Mouse (Mus musculus) liver, adult 10 weeks (tissue): Measurements from ENCODE around the gene Nrn1. TPM values are rescaled to one million over a fixed set of nuclear protein-coding genes. Genes with fewer than 3 reads are reported as not detected.

Experiments
- polyA plus RNA-seq: library from polyadenylated mRNA; stranded (reverse); fragments of 350-450 nt; fragmentation: Illumina TruSeq; extraction: RNeasy Lipid Tissue Mini Kit (QIAGEN cat#74804); gene quantifications from one replicate; pipeline ENCODE4 v1.2.3, GENCODE M21; 2014; ENCODE audit warnings: low read depth, low replicate concordance

The Nrn1 gene
- 627 TPM for polyA plus RNA-seq

DNA sequence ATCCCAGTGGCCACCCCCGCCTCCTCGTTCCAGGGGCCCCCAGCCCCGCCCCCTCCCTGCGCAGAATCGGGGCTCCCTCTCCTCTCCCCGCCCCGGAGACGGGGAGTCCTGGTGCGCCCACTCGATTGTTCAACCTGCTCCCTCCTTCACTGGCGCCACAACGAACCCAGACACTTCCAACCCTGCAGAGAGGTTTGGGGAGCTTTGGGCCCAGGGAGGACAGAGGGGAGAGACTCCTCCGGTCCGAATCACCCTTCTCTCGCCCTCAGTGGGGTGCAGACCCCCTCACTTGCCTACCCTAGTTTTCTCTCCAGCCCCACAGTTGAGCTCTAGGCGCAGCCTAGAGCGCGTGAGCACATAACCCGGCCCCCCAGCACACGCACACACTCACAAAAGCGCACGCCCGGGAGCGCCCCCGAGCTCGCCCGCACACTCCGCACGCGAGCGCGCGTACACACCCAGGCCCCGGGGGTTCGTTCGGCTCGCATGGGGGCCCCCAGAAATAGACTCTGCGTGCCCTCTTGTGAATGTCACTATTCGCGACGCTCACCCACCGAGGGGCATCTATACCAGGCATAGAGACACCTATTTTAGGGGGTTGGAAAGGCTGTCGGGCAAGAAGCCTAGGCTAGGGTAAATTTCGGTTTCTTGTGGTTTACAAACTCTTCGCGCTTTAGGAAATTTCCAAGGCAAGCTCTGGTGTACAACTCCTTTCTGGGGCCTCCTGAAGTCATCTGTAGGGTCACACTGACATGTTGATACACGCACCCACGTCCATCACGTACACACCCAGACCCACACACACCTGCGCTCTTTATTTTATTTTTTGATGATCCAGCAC is at the start of gene Nrn1:
TSS of gene Nrn1 (minus strand) at position 401 of the 841 bp plus-strand sequence.

